Mouse (Mus musculus): ENCODE measurements around the gene Iqcf6. TPM values are rescaled to one million over a fixed set of nuclear protein-coding genes. Genes with fewer than 3 reads are reported as not detected.

The Iqcf6 gene
- polyA plus RNA-seq, 1 experiment from 2014 or later = not detected

GRCm38 (mm10) chr9:106659935-106660334, 33.6 kb downstream of the Iqcf6 start:
- WGBS = 96% methylated on average over 1 of the region's 1 CpGs
- Histone ChIP-seq H3K4me2 (ENCODE audit: low read depth, severe bottlenecking) (no peak overlapping the region), H3K9ac (ENCODE audit: low read length) (no peak overlapping the region), H3K9me3 (ENCODE audit: control insufficient read depth, low read length) (no peaks in the 10 kb centered on the region), H3K4me1 (ENCODE audit: control insufficient read depth, insufficient read depth, low read length) (no peaks in the 10 kb centered on the region), H3K36me3 (ENCODE audit: control insufficient read depth, insufficient read depth, low read length) (no peaks in the 10 kb centered on the region), H3K4me3 (ENCODE audit: low read depth, low read length) (no peak overlapping the region), H3K27ac (replicated peaks; ENCODE audit: low read depth, low read length) (no peak overlapping the region), H3K27me3 (ENCODE audit: control insufficient read depth, insufficient read depth, low read length) (peaks cover 9% of the 10 kb centered on the region)
- ATAC-seq (ENCODE audit: insufficient number of reproducible peaks, low FRiP score, low TSS enrichment, low read depth) (no peak), DNase-seq (ENCODE audit: low spot score) (no peak)

GRCm38 (mm10) chr9:106663200-106663599, 36.8 kb downstream of the Iqcf6 start:
- 78% methylated on average over 6 of the region's 6 CpGs for WGBS
- no peak overlapping the region for H3K4me2 ChIP-seq (ENCODE audit: low read depth, severe bottlenecking)
- H3K4me3 ChIP-seq (ENCODE audit: low read depth, low read length) = no peak overlapping the region
- DNase-seq (ENCODE audit: low spot score) (no peak), ATAC-seq (ENCODE audit: insufficient number of reproducible peaks, low FRiP score, low TSS enrichment, low read depth) (no peak)
- no peaks in the 10 kb centered on the region for H3K4me1 ChIP-seq (ENCODE audit: control insufficient read depth, insufficient read depth, low read length)
- H3K27me3 ChIP-seq (ENCODE audit: control insufficient read depth, insufficient read depth, low read length) = no peaks in the 10 kb centered on the region
- no peaks in the 10 kb centered on the region for H3K9me3 ChIP-seq (ENCODE audit: control insufficient read depth, low read length)
- H3K9ac ChIP-seq (ENCODE audit: low read length) = no peak overlapping the region
- no peaks in the 10 kb centered on the region; the same call in 1 of the 2 replicates for H3K36me3 ChIP-seq (ENCODE audit: control insufficient read depth, insufficient read depth, low read length)
- H3K27ac ChIP-seq (replicated peaks; ENCODE audit: low read depth, low read length) = no peak overlapping the region

- ATAC-seq (ENCODE audit: insufficient number of reproducible peaks, low FRiP score, low TSS enrichment, low read depth) (no peak), DNase-seq (ENCODE audit: low spot score) (no peak)
- Histone ChIP-seq H3K36me3 (ENCODE audit: control insufficient read depth, insufficient read depth, low read length) (no peaks in the 10 kb centered on the region; the same call in 1 of the 2 replicates), H3K27ac (replicated peaks; ENCODE audit: low read depth, low read length) (no peak overlapping the region), H3K9ac (ENCODE audit: low read length) (no peak overlapping the region), H3K4me3 (ENCODE audit: low read depth, low read length) (no peak overlapping the region), H3K27me3 (ENCODE audit: control insufficient read depth, insufficient read depth, low read length) (no peaks in the 10 kb centered on the region), H3K9me3 (ENCODE audit: control insufficient read depth, low read length) (no peaks in the 10 kb centered on the region), H3K4me2 (ENCODE audit: low read depth, severe bottlenecking) (no peak overlapping the region), H3K4me1 (ENCODE audit: control insufficient read depth, insufficient read depth, low read length) (no peaks in the 10 kb centered on the region)
- 85% methylated on average over 4 of the region's 4 CpGs for WGBS
Measured at GRCm38 (mm10) chr9:106664433-106664832, 38.1 kb downstream of the Iqcf6 start.

- H3K9ac ChIP-seq (ENCODE audit: low read length) = no peak overlapping the region
- whole genome bisulfite sequencing = 77% methylated on average over 6 of the region's 6 CpGs
- DNase-seq (ENCODE audit: low spot score) (no peak), ATAC-seq (ENCODE audit: insufficient number of reproducible peaks, low FRiP score, low TSS enrichment, low read depth) (no peak)
- H3K27ac ChIP-seq (replicated peaks; ENCODE audit: low read depth, low read length) = no peak overlapping the region
- H3K4me2 ChIP-seq (ENCODE audit: low read depth, severe bottlenecking) = no peak overlapping the region
- H3K4me1 ChIP-seq (ENCODE audit: control insufficient read depth, insufficient read depth, low read length) = no peaks in the 10 kb centered on the region
- no peaks in the 10 kb centered on the region; the same call in 1 of the 2 replicates for H3K36me3 ChIP-seq (ENCODE audit: control insufficient read depth, insufficient read depth, low read length)
- H3K9me3 ChIP-seq (ENCODE audit: control insufficient read depth, low read length) = no peaks in the 10 kb centered on the region
- no peaks in the 10 kb centered on the region for H3K27me3 ChIP-seq (ENCODE audit: control insufficient read depth, insufficient read depth, low read length)
- no peak overlapping the region for H3K4me3 ChIP-seq (ENCODE audit: low read depth, low read length)
Measured at GRCm38 (mm10) chr9:106664856-106665255, 38.5 kb downstream of the Iqcf6 start.

- no peak overlapping the region for H3K27ac ChIP-seq (replicated peaks; ENCODE audit: low read depth, low read length)
- no peak for ATAC-seq (ENCODE audit: insufficient number of reproducible peaks, low FRiP score, low TSS enrichment, low read depth)
- H3K9me3 ChIP-seq (ENCODE audit: control insufficient read depth, low read length) = no peaks in the 10 kb centered on the region
- 95% methylated on average over 2 of the region's 2 CpGs for WGBS
- H3K4me2 ChIP-seq (ENCODE audit: low read depth, severe bottlenecking) = no peak overlapping the region
- H3K9ac ChIP-seq (ENCODE audit: low read length) = no peak overlapping the region
- H3K27me3 ChIP-seq (ENCODE audit: control insufficient read depth, insufficient read depth, low read length) = no peaks in the 10 kb centered on the region
- H3K4me1 ChIP-seq (ENCODE audit: control insufficient read depth, insufficient read depth, low read length) = no peaks in the 10 kb centered on the region
- H3K4me3 ChIP-seq (ENCODE audit: low read depth, low read length) = no peak overlapping the region
- DNase-seq (ENCODE audit: low spot score) = no peak
- no peaks in the 10 kb centered on the region for H3K36me3 ChIP-seq (ENCODE audit: control insufficient read depth, insufficient read depth, low read length)
Measured at GRCm38 (mm10) chr9:106673860-106674259, 47.5 kb downstream of the Iqcf6 start.

- Histone ChIP-seq H3K4me2 (ENCODE audit: low read depth, severe bottlenecking) (no peak overlapping the region), H3K4me1 (ENCODE audit: control insufficient read depth, insufficient read depth, low read length) (no peaks in the 10 kb centered on the region), H3K27ac (replicated peaks; ENCODE audit: low read depth, low read length) (no peak overlapping the region), H3K4me3 (ENCODE audit: low read depth, low read length) (no peak overlapping the region), H3K27me3 (ENCODE audit: control insufficient read depth, insufficient read depth, low read length) (no peaks in the 10 kb centered on the region), H3K9ac (ENCODE audit: low read length) (no peak overlapping the region), H3K9me3 (ENCODE audit: control insufficient read depth, low read length) (no peaks in the 10 kb centered on the region), H3K36me3 (ENCODE audit: control insufficient read depth, insufficient read depth, low read length) (no peaks in the 10 kb centered on the region)
- WGBS = 0% methylated on average over 1 of the region's 1 CpGs
- no peak for ATAC-seq (ENCODE audit: insufficient number of reproducible peaks, low FRiP score, low TSS enrichment, low read depth)
- DNase-seq (ENCODE audit: low spot score) = peak; percentile 88
Measured at GRCm38 (mm10) chr9:106675480-106675879, 49.1 kb downstream of the Iqcf6 start.

GRCm38 (mm10) chr9:106675965-106676364, 49.6 kb downstream of the Iqcf6 start:
- H3K27me3 ChIP-seq (ENCODE audit: control insufficient read depth, insufficient read depth, low read length) = no peaks in the 10 kb centered on the region
- no peak overlapping the region for H3K9ac ChIP-seq (ENCODE audit: low read length)
- 78% methylated on average over 9 of the region's 9 CpGs for WGBS
- H3K4me3 ChIP-seq (ENCODE audit: low read depth, low read length) = no peak overlapping the region
- no peak overlapping the region for H3K4me2 ChIP-seq (ENCODE audit: low read depth, severe bottlenecking)
- H3K27ac ChIP-seq (replicated peaks; ENCODE audit: low read depth, low read length) = no peak overlapping the region
- ATAC-seq (ENCODE audit: insufficient number of reproducible peaks, low FRiP score, low TSS enrichment, low read depth) (no peak), DNase-seq (ENCODE audit: low spot score) (no peak)
- no peaks in the 10 kb centered on the region for H3K4me1 ChIP-seq (ENCODE audit: control insufficient read depth, insufficient read depth, low read length)
- H3K9me3 ChIP-seq (ENCODE audit: control insufficient read depth, low read length) = no peaks in the 10 kb centered on the region
- H3K36me3 ChIP-seq (ENCODE audit: control insufficient read depth, insufficient read depth, low read length) = no peaks in the 10 kb centered on the region

GRCm38 (mm10) chr9:106676571-106676970, 50.2 kb downstream of the Iqcf6 start:
- H3K9me3 ChIP-seq (ENCODE audit: control insufficient read depth, low read length) = no peaks in the 10 kb centered on the region
- H3K27ac ChIP-seq (replicated peaks; ENCODE audit: low read depth, low read length) = no peak overlapping the region
- no peak for ATAC-seq (ENCODE audit: insufficient number of reproducible peaks, low FRiP score, low TSS enrichment, low read depth)
- no peak overlapping the region for H3K9ac ChIP-seq (ENCODE audit: low read length)
- H3K4me2 ChIP-seq (ENCODE audit: low read depth, severe bottlenecking) = no peak overlapping the region
- H3K4me3 ChIP-seq (ENCODE audit: low read depth, low read length) = no peak overlapping the region
- H3K4me1 ChIP-seq (ENCODE audit: control insufficient read depth, insufficient read depth, low read length) = no peaks in the 10 kb centered on the region
- H3K27me3 ChIP-seq (ENCODE audit: control insufficient read depth, insufficient read depth, low read length) = no peaks in the 10 kb centered on the region
- no peaks in the 10 kb centered on the region for H3K36me3 ChIP-seq (ENCODE audit: control insufficient read depth, insufficient read depth, low read length)
- no peak for DNase-seq (ENCODE audit: low spot score)
- 86% methylated on average over 4 of the region's 4 CpGs for WGBS

Data from limb, embryonic 11.5 days (tissue).